Mouse (Mus musculus) layer of hippocampus, adult 9-10 months (tissue): ENCODE results near the gene Slc4a3.

Experiments
- DNase-seq: peaks from one replicate; pipeline ENCODE4 v3.0.0; 2022; ENCODE audit warnings: low spot score

Slc4a3 gene

GRCm38 (mm10) chr1:75596906-75597305 is 50.8 kb downstream of the Slc4a3 start:
- DNase-seq = no peak

DNA sequence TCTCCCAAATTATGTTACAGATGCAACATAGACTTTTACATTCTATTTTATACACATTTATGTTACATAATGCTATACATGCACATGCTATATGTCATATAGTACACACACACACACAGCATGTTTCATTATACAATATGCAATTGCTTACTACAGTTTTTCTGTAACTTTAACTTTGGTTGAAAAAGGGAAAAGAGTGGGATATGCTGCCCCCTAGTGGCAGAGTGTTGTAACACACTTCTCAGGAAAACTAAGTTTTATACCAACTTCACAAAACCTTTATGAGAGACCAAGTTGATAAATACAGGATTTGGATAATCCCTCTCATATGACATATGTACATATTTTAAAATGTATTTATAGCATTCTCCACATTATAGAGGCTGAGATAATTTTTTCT is 51.6 kb downstream of the Slc4a3 start:
- peak; percentile 30 for DNase-seq

GRCm38 (mm10) chr1:75601738-75602137 is 55.7 kb downstream of the Slc4a3 start:
- DNase-seq = no peak

GRCm38 (mm10) chr1:75603584-75603983 is 57.5 kb downstream of the Slc4a3 start:
- DNase-seq = no peak

DNA sequence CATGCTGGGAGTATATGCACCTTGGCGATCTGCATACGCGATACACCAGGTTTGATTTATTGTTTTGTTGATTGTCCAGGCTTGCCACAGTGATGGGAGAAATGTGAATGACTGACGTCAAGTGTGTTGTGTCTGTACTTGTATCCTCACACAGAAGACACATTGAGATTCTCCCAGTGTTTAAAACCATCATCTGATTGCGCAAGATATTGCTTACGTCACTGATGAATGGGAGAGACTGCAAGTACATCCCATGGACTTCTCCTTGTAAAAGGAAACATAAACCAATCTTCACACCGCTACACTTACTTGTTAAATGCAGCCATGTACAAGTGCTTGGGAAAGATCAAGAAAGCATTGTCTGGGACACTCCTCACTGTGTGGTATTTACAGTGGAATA is 62.2 kb downstream of the Slc4a3 start:
- no peak for DNase-seq

GRCm38 (mm10) chr1:75608625-75609263 is 62.7 kb downstream of the Slc4a3 start:
- no peak for DNase-seq

DNA sequence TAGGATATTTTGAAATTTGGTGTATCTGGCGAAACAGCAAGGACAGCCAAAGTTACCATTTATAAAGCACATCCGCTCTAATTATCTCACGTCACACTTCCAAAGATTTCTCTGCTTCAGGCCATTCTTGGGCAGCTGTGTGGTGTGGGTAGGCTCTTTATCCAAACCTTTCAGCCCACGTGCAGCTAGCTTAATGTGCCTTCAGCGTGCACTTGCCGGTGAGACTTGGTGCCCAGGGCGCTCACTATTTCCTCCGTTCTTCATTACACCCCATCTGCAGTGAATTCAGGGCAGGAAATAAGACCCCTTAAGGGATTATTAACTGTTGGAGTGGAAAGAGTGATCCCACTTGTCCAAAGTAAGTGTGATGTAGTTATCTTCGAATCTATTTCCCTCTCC is 63.2 kb downstream of the Slc4a3 start:
- no peak for DNase-seq

- DNase-seq = no peak
Measured at GRCm38 (mm10) chr1:75610553-75610952, 64.5 kb downstream of the Slc4a3 start.
